Mouse (Mus musculus): ENCODE data around the gene Rps6ka3. TPM values are rescaled to one million over a fixed set of nuclear protein-coding genes. Genes with fewer than 3 reads are reported as not detected.

The Rps6ka3 gene
- polyA plus RNA-seq, 1 experiment from 2014 or later = 7.7 TPM

GRCm38 (mm10) chrX:159409253-159409652 is 199.1 kb downstream of the Rps6ka3 start:
- Histone ChIP-seq H3K4me2 (ENCODE audit: low read length) (no peak overlapping the region), H3K27ac (replicated peaks in 1 of 2; ENCODE audit: control insufficient read depth in 1 of 2, insufficient read depth in 1 of 2, low read depth in 2 of 2, low read length in 2 of 2) (no peak overlapping the region), H3K4me3 (ENCODE audit: control insufficient read depth in 1 of 2, insufficient read depth in 1 of 2, low read depth in 1 of 2, low read length in 2 of 2) (no peak overlapping the region), H3K27me3 (ENCODE audit: control insufficient read depth, insufficient read depth, low read length) (no peaks in the 10 kb centered on the region), H3K4me1 (ENCODE audit: control insufficient read depth in 2 of 2, insufficient read depth in 2 of 2, low read length in 2 of 2) (no peaks in the 10 kb centered on the region), H3K9ac (ENCODE audit: low read length) (no peak overlapping the region), H3K36me3 (ENCODE audit: control insufficient read depth, insufficient read depth, low read length) (no peaks in the 10 kb centered on the region), H3K9me3 (ENCODE audit: control insufficient read depth, low read length) (no peaks in the 10 kb centered on the region)
- ATAC-seq (ENCODE audit: insufficient number of reproducible peaks, insufficient read depth, low FRiP score, low read depth) = no peak
- WGBS = 26% methylated on average over 4 of the region's 4 CpGs

GRCm38 (mm10) chrX:159414130-159414828 is 204.2 kb downstream of the Rps6ka3 start, which contains the start of gene Map7d2:
Gene Map7d2 (plus strand): TSS chrX:159414572.
- Histone ChIP-seq H3K36me3 (ENCODE audit: control insufficient read depth, insufficient read depth, low read length) (no peaks in the 10 kb centered on the region), H3K4me1 (ENCODE audit: control insufficient read depth in 2 of 2, insufficient read depth in 2 of 2, low read length in 2 of 2) (peaks cover 0 to 2% of the 10 kb centered on the region in 2 experiments; a peak in 1 of 4 replicates), H3K9ac (ENCODE audit: low read length) (peak within 1 kb of the TSS; percentile 31; the same call in 1 of the 2 replicates), H3K4me3 (ENCODE audit: control insufficient read depth in 1 of 2, insufficient read depth in 1 of 2, low read depth in 1 of 2, low read length in 2 of 2) (peak within 1 kb of the TSS; percentile 52 to 71), H3K27ac (replicated peaks in 1 of 2; ENCODE audit: control insufficient read depth in 1 of 2, insufficient read depth in 1 of 2, low read depth in 2 of 2, low read length in 2 of 2) (no peak within 1 kb of the TSS), H3K4me2 (ENCODE audit: low read length) (peak within 1 kb of the TSS; percentile 90), H3K9me3 (ENCODE audit: control insufficient read depth, low read length) (no peaks in the 10 kb centered on the region), H3K27me3 (ENCODE audit: control insufficient read depth, insufficient read depth, low read length) (peaks cover 22% of the 10 kb centered on the region)
- ATAC-seq (ENCODE audit: insufficient number of reproducible peaks, insufficient read depth, low FRiP score, low read depth) = no peak
- 18% methylated on average over 57 of the region's 83 CpGs for WGBS

- peak overlapping the region; percentile 31; the same call in 1 of the 2 replicates for H3K9ac ChIP-seq (ENCODE audit: low read length)
- WGBS = 15% methylated on average over 55 of the region's 65 CpGs
- H3K9me3 ChIP-seq (ENCODE audit: control insufficient read depth, low read length) = no peaks in the 10 kb centered on the region
- ATAC-seq (ENCODE audit: insufficient number of reproducible peaks, insufficient read depth, low FRiP score, low read depth) = no peak
- H3K27me3 ChIP-seq (ENCODE audit: control insufficient read depth, insufficient read depth, low read length) = peaks cover 22% of the 10 kb centered on the region
- H3K4me1 ChIP-seq (ENCODE audit: control insufficient read depth in 2 of 2, insufficient read depth in 2 of 2, low read length in 2 of 2) = peaks cover 0 to 2% of the 10 kb centered on the region in 2 experiments; a peak in 1 of 4 replicates
- H3K36me3 ChIP-seq (ENCODE audit: control insufficient read depth, insufficient read depth, low read length) = no peaks in the 10 kb centered on the region
- no peak overlapping the region for H3K27ac ChIP-seq (replicated peaks in 1 of 2; ENCODE audit: control insufficient read depth in 1 of 2, insufficient read depth in 1 of 2, low read depth in 2 of 2, low read length in 2 of 2)
- H3K4me2 ChIP-seq (ENCODE audit: low read length) = peak overlapping the region; percentile 90
- peak overlapping the region; percentile 52 to 71 for H3K4me3 ChIP-seq (ENCODE audit: control insufficient read depth in 1 of 2, insufficient read depth in 1 of 2, low read depth in 1 of 2, low read length in 2 of 2)
These were observed 204.9 kb downstream of the Rps6ka3 start for GRCm38 (mm10) chrX:159414829-159415673.

Other genes with a start within 250 kb of the Rps6ka3 start
- 93.8 and 97.4 TPM in 2 replicates for gene Eif1ax, start 161.9 kb downstream of the Rps6ka3 start, polyA plus RNA-seq (2014; fragmentation: Nextera tagmentation; extraction: Ambion mirVana)
- 0.61 and 0.86 TPM in 2 replicates for gene Map7d2, start 204.3 kb downstream of the Rps6ka3 start, polyA plus RNA-seq (2014; fragmentation: Nextera tagmentation; extraction: Ambion mirVana)